Mouse (Mus musculus) B cell, adult 2 months (primary cell): ENCODE data around the gene Mybpc3.
A peak's percentile ranks its signal among the peaks of the same experiment; 100 is the strongest.

ENCODE experiments used
- DNase-seq, 2 experiments: peaks; one replicate each; pipeline ENCODE4 v3.0.0; 2022

Gene Mybpc3

GRCm38 (mm10) chr2:91176234-91176633, 58.3 kb downstream of the Mybpc3 start:
- DNase-seq, result no peak

- DNase-seq, result no peak
These were observed 61.9 kb downstream of the Mybpc3 start for GRCm38 (mm10) chr2:91179825-91180224.

- no peak for DNase-seq
These were observed 62.8 kb downstream of the Mybpc3 start for GRCm38 (mm10) chr2:91180706-91181105.

GRCm38 (mm10) chr2:91182016-91182404, 64.1 kb downstream of the Mybpc3 start:
- DNase-seq, result peak; percentile 24 to 34

GRCm38 (mm10) chr2:91182405-91183147, 64.6 kb downstream of the Mybpc3 start:
- peak; percentile 82 to 83 for DNase-seq

GRCm38 (mm10) chr2:91183148-91183513, 65.2 kb downstream of the Mybpc3 start:
- DNase-seq, result peak; percentile 96 to 98

- peak; percentile 78 to 81 for DNase-seq
These were observed 65.9 kb downstream of the Mybpc3 start, which contains the start of gene Madd for GRCm38 (mm10) chr2:91183711-91184405. Madd (minus strand) TSS chr2:91183837.
